Mouse (Mus musculus) left cerebral cortex, adult 11 months (tissue): ENCODE measurements at regions not wholly inside any gene's neighbourhood (a gene's known extent, or its start where the extent isn't known, plus 50 kb on each side); places are given as distances from the start of the nearest gene placed in this dataset.
"Not testable (repeated sequence)": the region's sequence is repeated elsewhere in the genome, so short reads cannot be mapped to it uniquely, and the experiment has no call there.

Experiments used
- DNase-seq: peaks from one replicate; pipeline ENCODE4 v3.0.0; 2022; ENCODE audit warnings: low spot score

GRCm38 (mm10) chr2:133748493-133748892 lies 196.5 kb downstream of the Bmp2 start:
- no peak for DNase-seq

DNA sequence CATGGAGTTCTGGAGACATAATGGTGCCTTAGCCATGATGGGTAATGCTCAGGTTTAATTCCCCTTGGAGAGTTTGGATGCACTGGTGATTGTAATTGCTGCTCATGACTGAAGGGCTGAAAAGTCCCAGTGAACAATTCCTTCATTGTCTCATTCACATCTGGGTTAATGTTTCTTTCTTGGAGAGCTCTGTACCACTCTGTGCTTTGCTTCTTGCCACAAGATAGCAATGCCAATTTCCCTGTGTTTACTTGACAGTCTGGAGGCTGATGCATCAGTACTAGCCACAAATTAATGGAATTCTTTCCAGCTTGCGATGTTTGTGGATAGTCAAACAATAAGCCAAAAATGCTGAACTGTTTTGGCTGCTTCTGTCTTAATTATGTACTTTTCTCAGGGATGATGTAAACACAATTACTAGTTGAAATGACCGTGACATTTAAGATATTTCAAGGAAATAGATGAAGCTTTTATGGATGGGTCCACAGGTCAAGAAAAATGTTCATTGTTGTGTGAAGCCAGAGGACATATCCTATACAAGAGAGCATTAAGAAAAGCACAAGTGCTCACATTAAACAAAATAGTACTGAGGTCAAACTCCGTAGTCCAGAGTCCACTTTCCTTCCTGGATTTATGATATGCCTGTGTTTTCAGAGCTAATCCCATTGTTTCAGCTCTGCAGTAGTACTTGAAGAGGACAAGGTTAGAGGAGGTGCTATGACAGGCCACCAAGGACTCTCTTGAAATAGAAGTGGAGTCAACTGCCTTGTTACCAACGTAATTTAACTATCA lies 198.1 kb downstream of the Bmp2 start:
- peak; percentile 2 for DNase-seq

GRCm38 (mm10) chr2:133754088-133754487 lies 202.1 kb downstream of the Bmp2 start:
- DNase-seq: no peak

DNA sequence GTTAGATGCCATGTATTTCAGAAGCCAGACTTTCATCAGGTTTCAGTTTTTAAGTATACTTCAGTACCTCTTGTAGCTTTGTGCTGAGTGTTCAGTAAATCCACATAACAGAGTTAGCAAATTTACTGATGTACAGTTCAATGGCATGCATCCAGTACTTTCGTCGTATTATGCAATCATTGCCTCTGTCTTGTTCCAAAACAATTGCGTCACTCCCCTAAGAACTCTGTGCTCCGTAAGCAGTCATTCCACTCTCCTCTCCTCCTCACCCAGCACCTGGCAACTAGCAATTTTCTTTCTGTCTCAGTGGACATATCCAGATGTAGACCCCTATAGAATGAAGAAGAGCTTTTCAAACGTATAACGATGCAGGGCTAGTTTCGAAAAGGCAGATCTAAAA lies 209.5 kb downstream of the Bmp2 start:
- DNase-seq: no peak

DNA sequence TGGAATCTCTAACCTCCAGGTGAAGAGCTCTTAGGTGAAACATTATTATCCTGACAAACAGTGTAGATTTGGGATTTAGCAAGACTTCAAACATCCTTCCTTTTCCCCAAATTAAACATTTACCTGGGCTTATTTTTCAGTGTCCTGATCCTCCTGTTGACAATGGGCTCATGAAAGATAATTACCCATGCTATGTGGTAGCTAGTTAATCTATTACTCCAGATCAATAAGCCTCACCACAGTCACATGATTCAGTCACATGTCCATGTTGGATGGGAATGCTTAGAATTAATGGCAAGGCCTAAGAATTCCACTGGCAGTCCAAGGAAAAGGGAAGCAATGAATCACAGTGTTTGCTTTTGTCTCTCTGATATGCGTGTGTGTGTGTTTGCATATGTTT lies 216.6 kb downstream of the Bmp2 start:
- DNase-seq: no peak

GRCm38 (mm10) chr2:133783588-133784342 lies 231.8 kb downstream of the Bmp2 start:
- DNase-seq: peak; percentile 14

DNA sequence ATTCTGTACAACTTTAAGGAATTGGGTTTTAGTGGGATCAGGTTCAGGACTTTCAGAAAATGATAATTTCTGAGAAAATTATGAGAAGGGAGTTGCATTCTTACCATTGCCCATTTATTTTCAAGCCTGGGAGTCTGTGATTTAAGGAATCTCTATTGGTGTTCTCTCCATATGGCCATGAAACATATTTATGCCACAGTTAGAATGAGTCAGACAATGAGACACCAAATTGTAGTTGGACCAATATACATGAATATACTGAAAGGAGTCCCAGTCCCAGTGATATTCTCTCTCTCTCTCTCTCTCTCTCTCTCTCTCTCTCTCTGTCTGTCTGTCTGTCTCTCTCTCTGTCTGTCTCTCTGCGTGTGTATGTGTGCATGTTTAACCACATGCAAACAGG lies 239.1 kb downstream of the Bmp2 start:
- no peak for DNase-seq

GRCm38 (mm10) chr2:133793293-133793692 lies 241.3 kb downstream of the Bmp2 start:
- DNase-seq: no peak

- DNase-seq: no peak
Measured at GRCm38 (mm10) chr2:133802666-133803065, 250.7 kb downstream of the Bmp2 start.

DNA sequence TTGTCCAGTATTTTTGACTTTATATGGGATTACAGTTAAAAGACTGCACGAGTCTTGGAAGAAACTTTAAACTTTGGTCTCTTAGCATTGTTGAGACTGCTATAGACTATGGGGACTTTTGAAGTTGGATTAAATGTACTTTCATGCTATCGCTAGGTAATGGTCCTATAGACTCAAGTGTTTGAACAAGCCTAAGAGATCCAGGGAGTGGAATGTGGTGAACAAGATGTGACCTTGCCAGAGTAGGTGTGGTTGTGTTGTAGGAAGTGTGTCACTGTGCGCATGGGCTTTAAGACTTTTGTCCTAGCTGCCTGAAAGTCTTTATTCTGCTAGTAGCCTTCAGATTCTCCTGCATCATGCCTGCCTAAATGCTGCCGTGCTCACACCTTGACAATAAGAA lies 269.5 kb downstream of the Bmp2 start:
- DNase-seq: no peak

DNA sequence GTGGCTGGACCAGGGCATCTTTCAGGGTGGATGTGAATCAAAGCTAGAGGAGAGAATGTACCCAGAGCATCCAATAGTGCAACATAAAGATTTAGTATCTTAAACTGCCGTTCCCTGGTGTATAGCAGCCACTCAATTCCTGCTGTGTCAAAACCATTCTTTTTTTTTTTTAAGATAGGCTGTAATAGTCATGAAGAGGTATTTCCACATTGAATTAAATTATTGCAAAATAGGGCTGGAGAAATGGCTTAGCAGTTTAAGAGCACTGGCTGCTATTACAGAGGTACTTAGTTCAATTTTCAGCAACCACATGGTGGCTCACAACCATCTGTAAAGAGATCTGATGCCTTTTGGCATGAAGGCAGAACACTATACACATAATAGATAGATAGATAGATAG lies 277.4 kb downstream of the Bmp2 start:
- no peak for DNase-seq

DNA sequence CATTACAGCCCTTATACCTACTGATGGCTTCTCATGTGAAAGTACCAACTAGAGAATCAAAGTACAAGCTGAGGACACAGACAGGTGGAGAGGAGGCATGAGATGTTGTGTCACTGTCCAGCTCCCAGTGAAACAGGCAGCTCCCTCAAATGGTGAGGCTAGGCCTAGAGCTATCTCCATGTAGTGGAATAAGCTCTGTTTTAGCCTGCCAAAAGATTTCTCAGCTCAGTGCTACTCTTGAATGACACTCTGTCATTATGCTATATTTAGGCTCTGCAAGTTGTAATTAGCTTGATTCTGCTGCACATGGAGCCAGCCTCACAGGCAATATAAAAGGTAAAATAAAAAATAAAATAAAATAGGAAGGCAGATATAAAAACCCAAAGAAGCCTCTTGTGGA lies 298.5 kb downstream of the Bmp2 start:
- DNase-seq: no peak

- not testable (repeated sequence) for DNase-seq
Measured at GRCm38 (mm10) chr2:133874982-133875381, 323.0 kb downstream of the Bmp2 start.

DNA sequence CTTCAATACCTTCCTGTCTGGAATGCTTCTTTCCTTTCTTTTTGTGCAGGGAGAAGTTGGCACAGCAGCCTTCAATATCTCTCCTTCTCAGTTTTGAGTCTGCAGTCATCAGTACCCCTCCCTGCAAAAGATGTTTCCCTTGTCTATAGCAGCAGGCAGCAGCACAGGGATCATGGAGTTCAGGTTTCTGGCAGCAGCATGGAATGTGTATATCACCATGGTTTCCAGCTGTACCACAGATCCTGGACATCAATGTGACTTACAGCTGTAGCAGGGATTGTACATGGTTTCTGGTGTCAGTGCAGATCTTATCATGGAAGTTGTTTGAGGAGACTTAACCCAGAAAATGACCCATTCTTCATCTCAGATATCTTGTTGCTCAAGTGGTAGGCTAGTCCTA lies 331.7 kb downstream of the Bmp2 start:
- no peak for DNase-seq

- DNase-seq: no peak
Measured at GRCm38 (mm10) chr2:133906269-133906668, 354.3 kb downstream of the Bmp2 start.
